Mouse (Mus musculus): ENCODE measurements around the gene Cand2.

The Cand2 gene

GRCm38 (mm10) chr6:115774501-115774921 lies at the start of gene Cand2:
Gene Cand2 (plus strand): TSS chr6:115774538.
- DNase-seq = peak; percentile 58

GRCm38 (mm10) chr6:115727108-115727507 lies 47.2 kb upstream of the Cand2 start:
- DNase-seq = peak; percentile 43

GRCm38 (mm10) chr6:115727570-115727969 lies 46.8 kb upstream of the Cand2 start:
- no peak for DNase-seq

- no peak for DNase-seq
Observed at GRCm38 (mm10) chr6:115730560-115731342, 43.6 kb upstream of the Cand2 start.

GRCm38 (mm10) chr6:115732341-115732928 lies 41.9 kb upstream of the Cand2 start:
- no peak for DNase-seq

- DNase-seq = peak; percentile 37
Observed at GRCm38 (mm10) chr6:115734909-115735308, 39.4 kb upstream of the Cand2 start.

- DNase-seq = no peak
Observed at GRCm38 (mm10) chr6:115739056-115739455, 35.3 kb upstream of the Cand2 start.

GRCm38 (mm10) chr6:115743569-115743968 lies 30.8 kb upstream of the Cand2 start:
- no peak for DNase-seq

- no peak for DNase-seq
Observed at GRCm38 (mm10) chr6:115746326-115746725, 28.0 kb upstream of the Cand2 start.

GRCm38 (mm10) chr6:115755536-115755935 lies 18.8 kb upstream of the Cand2 start:
- DNase-seq = no peak

GRCm38 (mm10) chr6:115758981-115759435 lies 15.3 kb upstream of the Cand2 start:
- no peak for DNase-seq

- no peak for DNase-seq
Observed at GRCm38 (mm10) chr6:115759461-115759860, 14.9 kb upstream of the Cand2 start.

GRCm38 (mm10) chr6:115760137-115760536 lies 14.2 kb upstream of the Cand2 start:
- no peak for DNase-seq

- no peak for DNase-seq
Observed at GRCm38 (mm10) chr6:115760982-115761381, 13.4 kb upstream of the Cand2 start.

GRCm38 (mm10) chr6:115761995-115762756 lies 12.2 kb upstream of the Cand2 start, which contains the start of gene Tmem40:
Gene Tmem40 (minus strand): TSS chr6:115762410.
- no peak for DNase-seq

GRCm38 (mm10) chr6:115764179-115764578 lies 10.2 kb upstream of the Cand2 start:
- peak; percentile 54 for DNase-seq

- no peak for DNase-seq
Observed at GRCm38 (mm10) chr6:115767357-115767756, 7.0 kb upstream of the Cand2 start.

- DNase-seq = no peak
Observed at GRCm38 (mm10) chr6:115768207-115768606, 6.1 kb upstream of the Cand2 start.

- DNase-seq = no peak
Observed at GRCm38 (mm10) chr6:115770059-115770670, 4.2 kb upstream of the Cand2 start.

GRCm38 (mm10) chr6:115770852-115771251 lies 3.5 kb upstream of the Cand2 start:
- no peak for DNase-seq

- DNase-seq = no peak
Observed at GRCm38 (mm10) chr6:115772201-115772600, 2.1 kb upstream of the Cand2 start.

- no peak for DNase-seq
Observed at GRCm38 (mm10) chr6:115772604-115773003, 1.7 kb upstream of the Cand2 start.

- DNase-seq = no peak
Observed at GRCm38 (mm10) chr6:115773966-115774413, 348 bp upstream of the Cand2 start.
